Mouse (Mus musculus) thymus, adult 2 months (tissue): ENCODE data around the gene Gsn.

Experiments used
- CTCF ChIP-seq: fragments of 200-500 bp; IDR thresholded peaks from 2 replicates; pipeline ENCODE4 v1.5.1; 2012; ENCODE audit warnings: mild to moderate bottlenecking, control low read depth, low read length, moderate library complexity, borderline replicate concordance; ENCODE audit not compliant: control insufficient read depth, poor library complexity, insufficient read depth; ENCODE audit errors: extremely low read depth
- POLR2A ChIP-seq: fragments of 200-500 bp; IDR thresholded peaks from 2 replicates; pipeline ENCODE4 v1.6.1; 2012; ENCODE audit warnings: mild to moderate bottlenecking, low read length, control low read depth, moderate library complexity; ENCODE audit not compliant: control insufficient read depth, poor library complexity, insufficient read depth; ENCODE audit errors: extremely low read depth

GRCm38 (mm10) chr2:35255462-35255861 is 718 bp upstream of the Gsn start:
- TF ChIP-seq POLR2A (no peak), CTCF (no peak)
